Mouse (Mus musculus) midbrain, embryonic 12.5 days (tissue): Measurements from ENCODE around the gene Fads2. TPM values are rescaled to one million over a fixed set of nuclear protein-coding genes. Genes with fewer than 3 reads are reported as not detected.

Experiments used
- ATAC-seq: fragments of 200-750 bp; cut with Nextera tagmentation; 2 replicates; pipeline ENCODE4 v1.8.0; 2017; ENCODE audit warnings: low read depth, moderate TSS enrichment, moderate library complexity; ENCODE audit not compliant: low FRiP score
- H3K27ac ChIP-seq: fragments of 300-500 bp; sonication (generic); replicated peaks from 2 replicates; pipeline ENCODE4 v1.5.1; 2016; ENCODE audit warnings: mild to moderate bottlenecking
- H3K27me3 ChIP-seq: fragments of 300-500 bp; sonication (generic); 2 replicates; pipeline ENCODE4 v1.6.1; 2016; ENCODE audit warnings: mild to moderate bottlenecking
- H3K36me3 ChIP-seq: fragments of 300-500 bp; sonication (generic); 2 replicates; pipeline ENCODE4 v1.6.1; 2016
- H3K4me1 ChIP-seq: fragments of 300-500 bp; sonication (generic); 2 replicates; pipeline ENCODE4 v1.6.1; 2016
- H3K4me2 ChIP-seq: fragments of 300-500 bp; sonication (generic); replicated peaks from 2 replicates; pipeline ENCODE4 v1.6.1; 2016; ENCODE audit warnings: mild to moderate bottlenecking, moderate library complexity
- H3K4me3 ChIP-seq: fragments of 300-500 bp; sonication (generic); 2 replicates; pipeline ENCODE4 v1.5.1; 2016; ENCODE audit warnings: mild to moderate bottlenecking
- H3K9ac ChIP-seq: fragments of 300-500 bp; sonication (generic); replicated peaks from 2 replicates; pipeline ENCODE4 v1.6.1; 2016; ENCODE audit warnings: mild to moderate bottlenecking, moderate library complexity
- H3K9me3 ChIP-seq: fragments of 300-500 bp; sonication (generic); 2 replicates; pipeline ENCODE4 v1.6.1; 2016; ENCODE audit warnings: mild to moderate bottlenecking
- WGBS: fragments of 180-500 bp; shearing (Covaris S2); methylation state at CpG from one replicate; pipeline ENCODE4 v1.1.7; 2016; 5-methylcytosine and 5-hydroxymethylcytosine counted together
- polyA plus RNA-seq: library from polyadenylated mRNA; unstranded; fragments of >200 nt; fragmentation: Nextera tagmentation; extraction: Ambion mirVana; gene quantifications from 2 replicates; pipeline ENCODE4 v1.2.1, GENCODE M21; 2016

Fads2 gene
- polyA plus RNA-seq, 1 experiment from 2014 or later: 220 TPM

- WGBS: 86% methylated on average over 1 of the region's 1 CpGs
- no peak overlapping the region for H3K4me2 ChIP-seq
- H3K9ac ChIP-seq: no peak overlapping the region
- peaks cover 28% of the 10 kb centered on the region for H3K36me3 ChIP-seq
- ATAC-seq: no peak
- H3K9me3 ChIP-seq: no peaks in the 10 kb centered on the region
- no peaks in the 10 kb centered on the region; the same call in 1 of the 2 replicates for H3K27me3 ChIP-seq
- H3K27ac ChIP-seq: no peak overlapping the region
- H3K4me3 ChIP-seq: no peak overlapping the region
- peaks cover 7% of the 10 kb centered on the region; the same call in 1 of the 2 replicates for H3K4me1 ChIP-seq
These were observed 43.2 kb downstream of the Fads2 start for GRCm38 (mm10) chr19:10058352-10058825.

- Histone ChIP-seq H3K36me3 (peaks cover 21% of the 10 kb centered on the region), H3K4me1 (peaks cover 7% of the 10 kb centered on the region; the same call in 1 of the 2 replicates), H3K9me3 (no peaks in the 10 kb centered on the region), H3K4me2 (no peak overlapping the region), H3K27me3 (no peaks in the 10 kb centered on the region; the same call in 1 of the 2 replicates), H3K9ac (no peak overlapping the region), H3K27ac (no peak overlapping the region), H3K4me3 (no peak overlapping the region)
- 78% methylated on average over 11 of the region's 11 CpGs for WGBS
- ATAC-seq: no peak
These were observed 43.8 kb downstream of the Fads2 start for GRCm38 (mm10) chr19:10057486-10058351.

DNA sequence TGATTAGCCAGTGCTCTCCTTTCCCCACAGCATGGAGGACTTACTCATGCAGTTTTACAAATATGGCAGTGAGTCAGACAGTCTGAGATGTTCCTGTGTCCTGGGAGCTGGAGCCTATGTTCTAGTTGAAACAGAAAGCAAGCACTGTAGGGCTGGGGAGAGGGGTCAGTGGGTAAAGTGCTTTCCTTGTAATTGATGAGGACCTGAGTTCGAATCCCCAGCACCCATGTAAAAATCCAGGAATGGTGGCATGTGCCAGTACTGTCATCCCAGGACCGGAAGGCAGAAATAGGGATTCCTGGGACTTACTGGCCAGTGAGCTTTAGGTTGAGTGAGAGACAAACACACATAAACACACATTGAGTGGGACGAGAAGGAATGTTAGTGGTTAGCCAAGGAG, 44.9 kb downstream of the Fads2 start:
- Histone ChIP-seq H3K4me3 (no peak overlapping the region), H3K9me3 (no peaks in the 10 kb centered on the region), H3K27me3 (no peaks in the 10 kb centered on the region; the same call in 1 of the 2 replicates), H3K9ac (no peak overlapping the region), H3K27ac (no peak overlapping the region), H3K4me2 (no peak overlapping the region), H3K4me1 (peaks cover 7% of the 10 kb centered on the region; the same call in 1 of the 2 replicates), H3K36me3 (peaks cover 11% of the 10 kb centered on the region)
- no peak for ATAC-seq
- WGBS: 88% methylated on average over 3 of the region's 3 CpGs

- Histone ChIP-seq H3K27me3 (no peaks in the 10 kb centered on the region; the same call in 1 of the 2 replicates), H3K9me3 (no peaks in the 10 kb centered on the region), H3K27ac (no peak overlapping the region), H3K36me3 (peaks cover 4% of the 10 kb centered on the region; the same call in 1 of the 2 replicates), H3K4me3 (no peak overlapping the region), H3K4me2 (no peak overlapping the region), H3K9ac (no peak overlapping the region), H3K4me1 (peaks cover 4% of the 10 kb centered on the region; the same call in 1 of the 2 replicates)
- WGBS: 88% methylated on average over 22 of the region's 22 CpGs
- ATAC-seq: no peak
These were observed 45.5 kb downstream of the Fads2 start for GRCm38 (mm10) chr19:10055783-10056660.

DNA sequence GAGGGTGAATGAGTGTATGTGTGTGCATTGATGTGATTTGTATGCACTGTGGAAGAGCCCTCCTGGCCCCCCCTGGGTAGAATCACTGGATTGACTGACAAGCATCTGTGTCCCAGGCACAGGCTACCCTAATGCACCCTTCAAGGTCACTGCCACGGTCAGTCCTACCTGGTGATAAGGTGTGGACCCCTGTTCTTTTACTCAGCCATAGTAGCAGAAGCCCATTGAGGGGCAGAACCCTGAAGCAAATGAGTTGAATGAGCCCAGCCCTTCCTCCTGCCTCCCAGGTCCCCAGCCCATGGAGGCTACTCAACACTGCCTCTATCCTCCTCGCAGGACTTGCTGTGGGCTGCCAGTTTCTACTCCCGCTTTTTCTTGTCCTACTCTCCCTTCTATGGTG, 46.3 kb downstream of the Fads2 start:
- no peak for ATAC-seq
- no peaks in the 10 kb centered on the region; the same call in 1 of the 2 replicates for H3K27me3 ChIP-seq
- no peak overlapping the region for H3K9ac ChIP-seq
- H3K4me3 ChIP-seq: no peak overlapping the region
- H3K4me2 ChIP-seq: no peak overlapping the region
- no peaks in the 10 kb centered on the region for H3K36me3 ChIP-seq
- no peaks in the 10 kb centered on the region for H3K4me1 ChIP-seq
- WGBS: 85% methylated on average over 3 of the region's 3 CpGs
- no peaks in the 10 kb centered on the region for H3K9me3 ChIP-seq
- H3K27ac ChIP-seq: no peak overlapping the region

DNA sequence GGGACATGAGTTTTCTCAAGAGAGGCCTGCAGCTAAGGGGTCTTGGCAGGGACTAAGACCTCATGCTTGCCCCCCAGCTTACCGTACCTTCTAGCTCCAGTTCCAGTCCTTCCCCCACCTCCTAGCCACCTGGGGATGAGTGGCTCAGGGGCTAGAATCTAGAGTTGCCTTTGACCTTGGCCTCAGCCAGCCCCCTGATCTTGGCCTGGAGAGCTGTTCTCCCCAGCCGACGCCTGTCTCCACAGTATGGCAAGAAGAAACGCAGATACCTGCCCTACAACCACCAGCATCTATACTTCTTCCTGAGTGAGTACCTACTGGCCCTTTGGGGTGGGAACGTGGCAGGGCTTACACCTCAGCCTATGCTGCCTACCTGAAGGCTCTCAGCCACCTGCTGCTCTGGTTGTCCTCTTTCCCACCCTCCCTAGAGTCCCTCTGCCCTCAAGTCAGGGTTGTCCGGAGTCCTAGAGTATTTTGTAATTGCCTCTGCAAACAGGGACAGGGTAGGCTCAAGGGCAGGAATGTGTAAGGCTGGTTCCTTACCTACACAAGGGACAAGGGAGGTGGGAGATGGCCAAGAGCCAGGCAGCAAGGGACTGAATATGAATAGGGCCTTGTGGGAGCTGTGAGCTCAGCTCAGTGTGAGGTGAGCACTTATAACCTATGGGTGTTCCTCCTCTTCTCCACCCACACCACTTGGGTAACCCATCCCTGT, 47.0 kb downstream of the Fads2 start:
- Histone ChIP-seq H3K9me3 (no peaks in the 10 kb centered on the region), H3K9ac (no peak overlapping the region), H3K4me3 (no peak overlapping the region), H3K4me1 (no peaks in the 10 kb centered on the region), H3K4me2 (no peak overlapping the region), H3K27me3 (no peaks in the 10 kb centered on the region; the same call in 1 of the 2 replicates), H3K27ac (no peak overlapping the region), H3K36me3 (no peaks in the 10 kb centered on the region)
- no peak for ATAC-seq
- 89% methylated on average over 6 of the region's 6 CpGs for WGBS

- no peak for ATAC-seq
- H3K4me1 ChIP-seq: no peaks in the 10 kb centered on the region
- no peaks in the 10 kb centered on the region for H3K36me3 ChIP-seq
- H3K27ac ChIP-seq: no peak overlapping the region
- no peak overlapping the region for H3K4me2 ChIP-seq
- H3K9ac ChIP-seq: no peak overlapping the region
- no peak overlapping the region for H3K4me3 ChIP-seq
- H3K9me3 ChIP-seq: no peaks in the 10 kb centered on the region
- 89% methylated on average over 10 of the region's 10 CpGs for WGBS
- H3K27me3 ChIP-seq: no peaks in the 10 kb centered on the region; the same call in 1 of the 2 replicates
These were observed 47.8 kb downstream of the Fads2 start for GRCm38 (mm10) chr19:10053692-10054260.

DNA sequence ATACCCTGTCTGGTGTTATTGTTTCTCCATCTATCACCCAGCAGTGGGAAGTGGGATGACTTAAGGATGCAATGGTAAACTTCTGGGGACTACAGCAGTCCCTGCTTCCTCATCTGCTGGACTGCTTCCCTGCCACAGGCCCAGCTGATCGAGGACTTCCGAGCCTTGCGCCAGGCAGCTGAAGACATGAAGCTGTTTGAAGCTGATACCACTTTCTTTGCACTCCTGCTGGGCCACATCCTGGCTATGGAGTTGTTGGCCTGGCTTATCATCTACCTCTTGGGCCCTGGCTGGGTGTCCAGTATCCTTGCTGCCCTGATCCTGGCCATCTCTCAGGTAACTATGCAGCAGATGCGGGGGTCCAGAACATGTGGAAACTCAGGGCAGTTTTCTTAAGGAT, 48.8 kb downstream of the Fads2 start:
- no peaks in the 10 kb centered on the region for H3K9me3 ChIP-seq
- no peaks in the 10 kb centered on the region for H3K4me1 ChIP-seq
- H3K36me3 ChIP-seq: no peaks in the 10 kb centered on the region
- ATAC-seq: no peak
- no peak overlapping the region for H3K4me2 ChIP-seq
- WGBS: 90% methylated on average over 4 of the region's 4 CpGs
- no peak overlapping the region for H3K27ac ChIP-seq
- no peak overlapping the region for H3K4me3 ChIP-seq
- H3K9ac ChIP-seq: no peak overlapping the region
- H3K27me3 ChIP-seq: no peaks in the 10 kb centered on the region; the same call in 1 of the 2 replicates

GRCm38 (mm10) chr19:10050438-10050837, 51.1 kb downstream of the Fads2 start:
- no peaks in the 10 kb centered on the region for H3K4me1 ChIP-seq
- no peak overlapping the region for H3K4me2 ChIP-seq
- H3K9ac ChIP-seq: no peak overlapping the region
- no peak for ATAC-seq
- no peak overlapping the region for H3K27ac ChIP-seq
- no peaks in the 10 kb centered on the region for H3K27me3 ChIP-seq
- no peak overlapping the region for H3K4me3 ChIP-seq
- no peaks in the 10 kb centered on the region for H3K9me3 ChIP-seq
- H3K36me3 ChIP-seq: no peaks in the 10 kb centered on the region
- 85% methylated on average over 2 of the region's 2 CpGs for WGBS

DNA sequence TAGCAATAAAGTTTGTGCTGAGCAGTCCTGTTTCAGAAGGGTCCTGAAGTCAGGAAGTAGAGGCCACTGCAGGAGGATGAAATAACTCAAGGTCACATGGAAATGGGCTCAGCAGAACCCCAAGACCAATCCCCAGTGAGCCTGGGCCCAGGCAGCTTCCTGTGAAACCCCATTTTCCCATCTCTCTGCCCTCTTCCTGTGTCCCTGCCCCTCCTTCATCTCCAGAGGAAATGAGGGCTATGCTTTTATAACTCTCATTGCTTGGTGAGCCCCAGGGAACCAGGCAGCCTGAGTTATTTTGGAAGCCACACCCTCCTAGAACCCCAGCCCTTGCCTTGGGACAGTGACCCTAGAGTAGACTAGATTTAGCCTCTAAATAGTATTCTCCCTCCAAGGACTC, 52.0 kb downstream of the Fads2 start:
- Histone ChIP-seq H3K4me1 (no peaks in the 10 kb centered on the region), H3K36me3 (no peaks in the 10 kb centered on the region), H3K4me2 (no peak overlapping the region), H3K9me3 (no peaks in the 10 kb centered on the region), H3K27ac (no peak overlapping the region), H3K9ac (no peak overlapping the region), H3K4me3 (no peak overlapping the region), H3K27me3 (no peaks in the 10 kb centered on the region)
- ATAC-seq: no peak

- no peak overlapping the region for H3K27ac ChIP-seq
- no peak overlapping the region for H3K4me2 ChIP-seq
- H3K9ac ChIP-seq: no peak overlapping the region
- H3K4me1 ChIP-seq: peaks cover 4% of the 10 kb centered on the region
- H3K27me3 ChIP-seq: peaks cover 13% of the 10 kb centered on the region
- ATAC-seq: no peak
- H3K9me3 ChIP-seq: no peaks in the 10 kb centered on the region
- H3K36me3 ChIP-seq: no peaks in the 10 kb centered on the region
- no peak overlapping the region for H3K4me3 ChIP-seq
- WGBS: 71% methylated on average over 3 of the region's 3 CpGs
These were observed 54.6 kb downstream of the Fads2 start for GRCm38 (mm10) chr19:10046983-10047382.
